Comparison of ENCODE assay signal across 10 mouse cellular contexts in genomic region chr2:154648086-154648485, GRCm38 (mm10). TPM values are rescaled to one million over a fixed set of nuclear protein-coding genes. Genes with fewer than 3 reads are reported as not detected.
A peak's percentile ranks its signal among the peaks of the same experiment; 100 is the strongest.
DNase-seq lines count a peak whose midpoint lies in the region; ATAC-seq and TF ChIP-seq lines count a peak whose summit lies in the region.
"Had no signal": no experiment of that assay in that cellular context is flagged by ENCODE, and none has a peak within 500 bp of the region (broad histone marks: within the 10 kb centered on the region; RNA-seq: fewer than 3 reads in every experiment).

No protein-coding gene starts in this region.

- H3K27me3 ChIP-seq in hindbrain, embryonic 11.5 days (ENCODE audit: control insufficient read depth, insufficient read depth, low read length): no peaks in the 10 kb centered on the region
- H3K27me3 ChIP-seq in hindbrain, embryonic 13.5 days: no peaks in the 10 kb centered on the region
- H3K27me3 ChIP-seq in stomach, postnatal 0 days (ENCODE audit: control insufficient read depth, insufficient read depth, low read length): no peaks in the 10 kb centered on the region
- H3K27me3 ChIP-seq: embryonic facial prominence, embryonic 12.5 days; lung, embryonic 15.5 days had no signal

- no peaks in the 10 kb centered on the region for H3K4me1 ChIP-seq in hindbrain, embryonic 11.5 days (replicated peaks; ENCODE audit: control insufficient read depth, insufficient read depth, low read length)
- H3K4me1 ChIP-seq in hindbrain, embryonic 13.5 days (replicated peaks): no peaks in the 10 kb centered on the region
- no peaks in the 10 kb centered on the region for H3K4me1 ChIP-seq in stomach, postnatal 0 days (replicated peaks; ENCODE audit: control insufficient read depth, insufficient read depth)
- H3K4me1 ChIP-seq: embryonic facial prominence, embryonic 12.5 days; lung, embryonic 15.5 days had no signal

- TF ChIP-seq CTCF in stomach, postnatal 0 days (IDR thresholded peaks at IDR 0.05; ENCODE audit: low read depth): peak; percentile 74

- DNase-seq in hindbrain, embryonic 11.5 days (ENCODE audit: low spot score): peak; percentile 73
- DNase-seq in CD4-positive helper T cell, adult 2 months (ENCODE audit: low read depth, low spot score): peak; percentile 48
- peak; percentile 70 for DNase-seq in adrenal gland, adult 2 months
- peak; percentile 61 for DNase-seq in kidney, adult 9 months
- DNase-seq in stomach, postnatal 0 days (ENCODE audit: low spot score): peak; percentile 59
- no peak for DNase-seq in spleen, adult 12 weeks (ENCODE audit: low spot score)
- no peak for DNase-seq in left cerebral cortex, adult 8-10 months (ENCODE audit: low spot score in 2 of 2)

- no peak for ATAC-seq in hindbrain, embryonic 11.5 days (ENCODE audit: low FRiP score)
- ATAC-seq in hindbrain, embryonic 13.5 days (ENCODE audit: low FRiP score): no peak
- no peak for ATAC-seq in stomach, postnatal 0 days (ENCODE audit: low FRiP score, low TSS enrichment)

- H3K27ac ChIP-seq in hindbrain, embryonic 11.5 days (ENCODE audit: low read depth, low read length): no peak overlapping the region
- no peak overlapping the region for H3K27ac ChIP-seq in hindbrain, embryonic 13.5 days
- H3K27ac ChIP-seq in stomach, postnatal 0 days (replicated peaks): no peak overlapping the region
- H3K27ac ChIP-seq: embryonic facial prominence, embryonic 12.5 days; lung, embryonic 15.5 days had no signal

- H3K4me3 ChIP-seq in hindbrain, embryonic 11.5 days (ENCODE audit: low read depth, low read length): no peak overlapping the region
- no peak overlapping the region for H3K4me3 ChIP-seq in hindbrain, embryonic 13.5 days
- no peak overlapping the region for H3K4me3 ChIP-seq in stomach, postnatal 0 days (ENCODE audit: low read depth, low read length)
- H3K4me3 ChIP-seq: embryonic facial prominence, embryonic 12.5 days; lung, embryonic 15.5 days had no signal

- H3K4me2 ChIP-seq in hindbrain, embryonic 11.5 days (replicated peaks; ENCODE audit: low read depth, low read length): no peak overlapping the region
- no peak overlapping the region for H3K4me2 ChIP-seq in hindbrain, embryonic 13.5 days
- H3K4me2 ChIP-seq in stomach, postnatal 0 days (replicated peaks; ENCODE audit: low read depth): no peak overlapping the region
- H3K4me2 ChIP-seq: embryonic facial prominence, embryonic 12.5 days; lung, embryonic 15.5 days had no signal

- H3K9ac ChIP-seq in hindbrain, embryonic 11.5 days (ENCODE audit: low read depth, low read length): no peak overlapping the region
- H3K9ac ChIP-seq in hindbrain, embryonic 13.5 days: no peak overlapping the region
- no peak overlapping the region for H3K9ac ChIP-seq in stomach, postnatal 0 days (ENCODE audit: low read length)
- H3K9ac ChIP-seq: embryonic facial prominence, embryonic 12.5 days; lung, embryonic 15.5 days had no signal

- no peaks in the 10 kb centered on the region for H3K9me3 ChIP-seq in hindbrain, embryonic 11.5 days (ENCODE audit: control insufficient read depth, low read length)
- H3K9me3 ChIP-seq in hindbrain, embryonic 13.5 days: no peaks in the 10 kb centered on the region
- H3K9me3 ChIP-seq in stomach, postnatal 0 days (ENCODE audit: control insufficient read depth, low read length): no peaks in the 10 kb centered on the region
- H3K9me3 ChIP-seq: embryonic facial prominence, embryonic 12.5 days; lung, embryonic 15.5 days had no signal

- WGBS in hindbrain, embryonic 11.5 days: 32% methylated on average over 3 of the region's 3 CpGs
- 26% methylated on average over 3 of the region's 3 CpGs for WGBS in hindbrain, embryonic 13.5 days
- 21% methylated on average over 3 of the region's 3 CpGs for WGBS in stomach, postnatal 0 days

- no peak for TF ChIP-seq EP300 in stomach, postnatal 0 days (optimal IDR thresholded peaks at IDR 0.05)

- no peaks in the 10 kb centered on the region for H3K36me3 ChIP-seq in hindbrain, embryonic 11.5 days (ENCODE audit: control insufficient read depth, insufficient read depth, low read length)
- H3K36me3 ChIP-seq in hindbrain, embryonic 13.5 days: peaks cover 35% of the 10 kb centered on the region
- 0 out of 2 replicates have a peak, but pooled peaks cover 3% of the 10 kb centered on the region for H3K36me3 ChIP-seq in stomach, postnatal 0 days (ENCODE audit: control insufficient read depth, insufficient read depth, low read length)
- H3K36me3 ChIP-seq: lung, embryonic 15.5 days had no signal

RNA-seq across cellular contexts. Expression of gene Chmp4b, which starts 3.4 kb away (rescaled TPM):
- polyA plus RNA-seq in hindbrain, embryonic 11.5 days (2014; fragmentation: Nextera tagmentation; extraction: Ambion mirVana): 15.2 and 15.7 TPM in 2 replicates
- polyA plus RNA-seq in hindbrain, embryonic 13.5 days (2015; fragmentation: Nextera tagmentation; extraction: Ambion mirVana): 29.0 and 30.4 TPM in 2 replicates
- total RNA-seq in adrenal gland, adult 2 months (2021): 100 to 1,000 TPM; 236 to 263 TPM
- polyA plus RNA-seq in adrenal gland, adult 2 months (2012; rRNA removed): 96.3 and 114 TPM in 2 replicates
- 37.3 and 42.7 TPM in 2 replicates for polyA plus RNA-seq in stomach, postnatal 0 days (2015; fragmentation: Nextera tagmentation; extraction: Ambion mirVana)
- 100 to 1,000 TPM; 201 to 231 (median 219) TPM for total RNA-seq in left cerebral cortex, adult 8-10 months (2022)

RNA-seq across cellular contexts. Expression of gene 4930519P11Rik, which starts 34.8 kb away (rescaled TPM):
- polyA plus RNA-seq in hindbrain, embryonic 11.5 days (2014; fragmentation: Nextera tagmentation; extraction: Ambion mirVana): 0.56 and 1.0 TPM in 2 replicates
- 0.51 TPM in 1 of 2 replicates, not detected in the other for polyA plus RNA-seq in hindbrain, embryonic 13.5 days (2015; fragmentation: Nextera tagmentation; extraction: Ambion mirVana)
- total RNA-seq in adrenal gland, adult 2 months (2021): under 1 TPM in 1 of 2 experiments, not detected in 1; 0.66 TPM
- 1.1 and 2.5 TPM in 2 replicates for polyA plus RNA-seq in adrenal gland, adult 2 months (2012; rRNA removed)
- 0.22 and 0.28 TPM in 2 replicates for polyA plus RNA-seq in stomach, postnatal 0 days (2015; fragmentation: Nextera tagmentation; extraction: Ambion mirVana)
- total RNA-seq in left cerebral cortex, adult 8-10 months (2022): not detected
- polyA plus RNA-seq: lung, embryonic 15.5 days had no signal

RNA-seq across cellular contexts. Expression of gene Zfp341, which starts 35.0 kb away (rescaled TPM):
- polyA plus RNA-seq in hindbrain, embryonic 11.5 days (2014; fragmentation: Nextera tagmentation; extraction: Ambion mirVana): 1.0 and 1.5 TPM in 2 replicates
- polyA plus RNA-seq in hindbrain, embryonic 13.5 days (2015; fragmentation: Nextera tagmentation; extraction: Ambion mirVana): 1.9 and 2.3 TPM in 2 replicates
- total RNA-seq in adrenal gland, adult 2 months (2021): 1 to 10 TPM; 3.0 to 3.6 TPM
- 5.9 and 7.2 TPM in 2 replicates for polyA plus RNA-seq in adrenal gland, adult 2 months (2012; rRNA removed)
- polyA plus RNA-seq in stomach, postnatal 0 days (2015; fragmentation: Nextera tagmentation; extraction: Ambion mirVana): 0.27 and 0.45 TPM in 2 replicates
- total RNA-seq in left cerebral cortex, adult 8-10 months (2022): 10 to 100 TPM in 3 of 4 experiments, 1 to 10 TPM in 1; 9.5 to 10.9 (median 10.2) TPM

RNA-seq across cellular contexts. Expression of gene Pxmp4, which starts 44.6 kb away (rescaled TPM):
- polyA plus RNA-seq in hindbrain, embryonic 11.5 days (2014; fragmentation: Nextera tagmentation; extraction: Ambion mirVana): 12.8 and 14.1 TPM in 2 replicates
- 14.2 and 16.8 TPM in 2 replicates for polyA plus RNA-seq in hindbrain, embryonic 13.5 days (2015; fragmentation: Nextera tagmentation; extraction: Ambion mirVana)
- total RNA-seq in adrenal gland, adult 2 months (2021): 10 to 100 TPM; 34.7 to 36.6 TPM
- polyA plus RNA-seq in adrenal gland, adult 2 months (2012; rRNA removed): 48.1 and 55.5 TPM in 2 replicates
- polyA plus RNA-seq in stomach, postnatal 0 days (2015; fragmentation: Nextera tagmentation; extraction: Ambion mirVana): 49.7 and 52.8 TPM in 2 replicates
- total RNA-seq in left cerebral cortex, adult 8-10 months (2022): 10 to 100 TPM; 13.2 to 15.2 (median 14.1) TPM

Comparison
In these comparisons a context has a peak if more than half of its experiments do, and no peak if none do; other contexts are left out.
1. DNase-seq: peak in hindbrain, embryonic 11.5 days (single experiment), CD4-positive helper T cell, adult 2 months (single experiment), adrenal gland, adult 2 months (single experiment), kidney, adult 9 months (single experiment) and stomach, postnatal 0 days (single experiment); none in spleen, adult 12 weeks (single experiment) and left cerebral cortex, adult 8-10 months (0 of 2).